ENCODE assay signal across 16 mouse cellular contexts in the genomic region with DNA sequence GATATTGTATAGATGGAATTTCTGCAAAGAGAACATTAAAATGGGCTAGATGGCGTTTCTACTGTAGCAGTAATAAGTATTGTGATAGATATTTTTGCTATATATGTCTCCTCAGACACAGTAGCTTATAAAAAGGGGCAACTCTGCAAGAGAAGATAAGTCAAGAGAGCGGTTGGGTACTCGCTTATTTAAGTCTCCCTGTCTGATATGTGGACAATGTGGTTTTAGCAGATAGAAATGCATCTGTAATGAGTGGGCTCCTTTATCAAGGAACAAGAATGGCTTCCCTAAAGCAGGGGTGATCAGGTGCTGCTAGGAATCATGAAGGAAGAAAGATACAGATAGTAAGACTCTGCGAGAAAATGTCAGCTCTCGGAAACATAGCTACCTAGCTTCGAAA. TPM values are rescaled to one million over a fixed set of nuclear protein-coding genes. Genes with fewer than 3 reads are reported as not detected.
"Had no signal": no experiment of that assay in that cellular context is flagged by ENCODE, and none has a peak within 500 bp of the region (broad histone marks: within the 10 kb centered on the region; RNA-seq: fewer than 3 reads in every experiment).

No protein-coding gene starts in this region.

- H3K4me2 ChIP-seq: limb, embryonic 12.5 days; midbrain, embryonic 15.5 days; neural tube, embryonic 13.5 days; stomach, embryonic 15.5 days had no signal

- H3K36me3 ChIP-seq: limb, embryonic 12.5 days; midbrain, embryonic 10.5 days; midbrain, embryonic 15.5 days; neural tube, embryonic 13.5 days; stomach, embryonic 15.5 days had no signal

- H3K4me3 ChIP-seq: layer of hippocampus, adult 2 months; limb, embryonic 12.5 days; midbrain, embryonic 10.5 days; midbrain, embryonic 15.5 days; neural tube, embryonic 13.5 days; stomach, embryonic 15.5 days had no signal

- H3K9me3 ChIP-seq: limb, embryonic 12.5 days; midbrain, embryonic 10.5 days; midbrain, embryonic 15.5 days; neural tube, embryonic 13.5 days; stomach, embryonic 15.5 days had no signal

- H3K27ac ChIP-seq: layer of hippocampus, adult 2 months; limb, embryonic 12.5 days; midbrain, embryonic 10.5 days; midbrain, embryonic 15.5 days; neural tube, embryonic 13.5 days; stomach, embryonic 15.5 days had no signal

- H3K27me3 ChIP-seq: limb, embryonic 12.5 days; midbrain, embryonic 15.5 days; neural tube, embryonic 13.5 days; stomach, embryonic 15.5 days had no signal

- ATAC-seq: midbrain, embryonic 15.5 days had no signal

- H3K9ac ChIP-seq: limb, embryonic 12.5 days; midbrain, embryonic 15.5 days; neural tube, embryonic 13.5 days; stomach, embryonic 15.5 days had no signal

- H3K4me1 ChIP-seq: limb, embryonic 12.5 days; midbrain, embryonic 15.5 days; neural tube, embryonic 13.5 days; stomach, embryonic 15.5 days had no signal

- DNase-seq: kidney, adult 11 months; kidney, postnatal 10 days; kidney, postnatal 4 days; retina, postnatal 1 day; thymus, adult 2 months; thymus, postnatal 25 days had no signal

RNA-seq across cellular contexts. Expression of a gene that starts 18.2 kb away (rescaled TPM):
- polyA plus RNA-seq: liver, adult 2 months had no signal

RNA-seq across cellular contexts. Expression of a gene that starts 39.9 kb away (rescaled TPM):
- polyA plus RNA-seq: kidney, embryonic 14.5 days; limb, embryonic 12.5 days; liver, adult 2 months; lung, embryonic 16.5 days; midbrain, embryonic 10.5 days; neural tube, embryonic 13.5 days; spleen, adult 2 months; stomach, embryonic 15.5 days; thymus, adult 2 months had no signal
